Mouse (Mus musculus): ENCODE measurements around the gene Pfn1.

The Pfn1 gene

DNA sequence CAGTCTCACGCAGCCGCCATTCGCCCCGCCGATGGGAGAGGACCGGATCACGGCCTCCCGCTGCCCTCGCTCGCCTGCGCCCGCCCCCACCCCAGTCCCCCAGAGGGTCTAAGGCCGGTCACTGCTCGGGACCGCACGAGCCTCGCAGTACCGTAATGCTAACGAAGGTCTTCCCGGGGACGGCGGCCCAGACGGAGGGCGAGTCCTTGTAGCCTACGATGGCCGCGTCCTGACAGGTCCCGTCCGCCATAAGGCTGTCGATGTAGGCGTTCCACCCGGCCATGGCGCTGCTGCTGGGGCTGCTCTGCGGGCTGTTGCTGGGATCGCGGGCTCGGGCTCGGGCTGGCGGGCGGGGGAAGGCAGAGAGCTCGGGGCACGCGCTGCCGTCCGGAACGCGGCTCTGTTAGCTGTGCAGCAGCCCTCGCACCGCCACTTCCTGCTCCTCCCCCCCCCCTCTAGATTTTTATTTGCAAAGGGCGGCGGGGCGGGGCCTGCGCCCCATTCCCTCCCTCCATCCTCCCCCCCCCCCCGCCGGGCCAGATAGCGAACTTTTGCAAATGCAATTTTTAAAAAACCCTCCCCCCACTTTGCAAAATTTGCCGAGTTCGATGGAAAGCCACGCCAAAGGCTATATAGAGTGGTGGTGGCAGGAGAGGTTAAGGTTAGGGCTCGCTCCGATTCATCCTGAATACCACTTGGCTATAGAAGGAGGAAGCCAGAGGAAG lies at the start of gene Pfn1:
Pfn1 (minus strand) TSS at position 447 of the 725 bp plus-strand sequence.
- peak; percentile 67 for DNase-seq (ENCODE audit: low spot score)

DNA sequence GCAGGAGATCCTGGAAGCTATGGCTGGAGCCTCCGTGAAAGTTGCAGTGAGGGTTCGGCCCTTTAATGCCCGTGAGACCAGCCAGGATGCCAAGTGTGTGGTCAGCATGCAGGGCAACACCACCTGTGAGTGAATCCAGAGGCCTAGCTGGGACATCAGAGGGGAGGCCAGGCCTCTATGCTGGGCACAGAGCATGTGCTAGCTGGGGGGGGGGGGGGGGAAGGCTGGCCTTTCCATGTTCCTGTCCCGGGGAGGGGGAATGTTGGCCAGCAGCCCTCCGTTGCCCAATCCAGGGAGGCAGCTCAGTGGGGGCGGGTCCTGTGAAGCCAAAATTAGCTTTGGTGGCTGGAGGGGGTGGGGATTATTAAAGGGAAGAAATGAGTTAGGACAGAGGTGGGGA lies 48.3 kb upstream of the Pfn1 start:
- DNase-seq (ENCODE audit: low spot score), result peak; percentile 46

DNA sequence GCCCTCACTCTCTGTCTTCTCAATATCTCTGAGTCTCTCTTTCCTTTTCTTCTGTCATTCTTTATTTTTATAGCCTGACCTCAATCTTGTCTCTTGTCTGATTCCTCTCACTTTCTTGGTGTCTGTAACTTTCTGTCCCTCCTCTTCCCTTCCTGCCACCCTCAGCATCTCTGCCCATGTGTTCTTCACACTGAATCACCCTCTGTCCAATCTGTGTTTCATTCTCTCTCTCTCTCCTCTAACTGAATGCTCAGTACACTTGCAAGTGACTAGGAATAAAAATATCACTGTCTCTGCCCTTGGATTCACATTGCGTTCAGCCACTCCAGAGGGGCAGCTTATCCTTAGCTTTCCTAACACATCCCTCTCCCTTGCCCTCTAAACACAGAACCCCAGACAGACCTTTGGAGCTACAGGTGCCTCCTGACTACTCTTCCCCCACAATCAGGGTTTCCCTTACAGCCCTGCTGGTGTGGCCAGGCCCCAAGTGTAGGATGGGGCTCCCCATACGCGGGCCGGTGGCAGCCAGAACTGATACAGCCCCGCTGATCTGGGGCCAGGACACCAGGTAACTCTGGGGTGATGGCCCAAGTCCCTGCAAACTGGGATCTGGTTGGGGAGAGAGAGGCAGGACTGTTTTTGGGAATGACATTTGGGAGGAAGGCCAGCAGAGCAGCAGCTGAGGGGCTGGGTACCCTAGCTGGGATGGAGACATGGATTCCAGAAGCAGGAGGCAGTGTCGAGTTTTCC lies 47.7 kb upstream of the Pfn1 start:
- no peak for DNase-seq (ENCODE audit: low spot score)

- DNase-seq (ENCODE audit: low spot score), result no peak
Measured at GRCm38 (mm10) chr11:70701221-70701955, 46.9 kb upstream of the Pfn1 start.

DNA sequence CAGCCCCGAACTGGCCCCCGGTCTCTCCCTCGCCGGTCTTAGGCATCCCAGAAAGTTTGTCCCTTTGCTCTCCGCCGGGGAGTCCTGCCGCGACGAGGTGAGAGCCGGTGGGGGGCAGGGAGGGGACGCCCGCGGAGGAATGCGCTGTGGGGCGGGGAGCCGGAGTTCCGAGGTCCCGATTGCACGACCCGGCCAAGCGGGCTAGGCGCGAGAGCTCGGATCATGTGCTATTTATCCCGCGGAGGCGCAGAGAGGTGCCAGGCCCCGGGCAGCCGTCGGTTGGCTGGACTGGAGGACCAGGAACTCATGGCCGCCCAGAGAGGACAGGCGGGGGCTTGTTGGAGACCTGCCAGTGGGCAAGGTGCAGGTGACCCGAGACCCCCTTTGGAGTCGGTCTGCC lies 46.2 kb upstream of the Pfn1 start:
- DNase-seq (ENCODE audit: low spot score), result peak; percentile 64

DNA sequence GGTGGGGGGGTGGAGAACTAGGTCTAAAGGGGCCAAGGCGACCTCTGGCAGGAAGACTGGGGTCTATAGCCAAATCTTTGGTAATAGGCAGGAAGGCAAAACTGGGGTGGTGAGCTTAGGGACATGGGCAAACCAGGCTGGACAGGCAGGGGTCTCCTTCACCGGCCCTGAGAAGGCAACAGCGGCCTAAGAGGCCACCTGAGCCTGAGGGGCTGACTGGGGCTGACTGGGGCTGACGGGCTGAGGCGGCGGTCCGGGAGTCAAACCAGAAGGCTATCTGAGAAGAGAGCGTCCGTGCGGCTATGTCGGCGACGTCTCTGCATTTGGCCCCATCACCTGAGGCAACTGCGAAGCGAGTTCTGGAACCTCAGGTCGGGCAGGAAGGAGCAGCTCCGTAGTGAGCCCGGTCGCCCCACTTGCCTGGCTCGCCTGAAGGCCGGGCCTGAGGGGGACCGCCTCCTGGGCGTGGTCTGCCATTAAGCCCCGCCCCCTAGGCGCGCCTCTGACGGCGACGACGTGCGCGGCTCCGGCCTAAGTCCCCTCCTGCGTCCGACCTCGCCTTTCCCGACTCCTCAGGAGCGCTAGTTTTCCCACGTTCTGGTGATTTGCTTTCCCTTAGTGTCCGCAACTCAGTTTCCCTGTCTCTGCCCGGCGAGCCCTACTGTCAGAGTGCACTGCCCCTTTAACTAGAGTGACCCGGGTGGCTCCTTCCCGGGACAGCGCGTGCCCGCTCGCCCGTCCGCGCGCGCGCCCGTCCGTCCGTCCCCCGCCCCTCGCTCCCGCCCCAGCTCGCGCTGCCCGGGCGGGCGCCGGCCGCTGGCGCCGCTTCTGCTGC lies 45.5 kb upstream of the Pfn1 start, which contains the start of the genes Inca1 and Kif1c:
Inca1 (minus strand) TSS at position 434 of the 835 bp plus-strand sequence.
Kif1c (plus strand) TSS at position 827 of the 835 bp plus-strand sequence.
- peak; percentile 91 for DNase-seq (ENCODE audit: low spot score)

- no peak for DNase-seq (ENCODE audit: low spot score)
Measured at GRCm38 (mm10) chr11:70699051-70699450, 44.6 kb upstream of the Pfn1 start.

DNA sequence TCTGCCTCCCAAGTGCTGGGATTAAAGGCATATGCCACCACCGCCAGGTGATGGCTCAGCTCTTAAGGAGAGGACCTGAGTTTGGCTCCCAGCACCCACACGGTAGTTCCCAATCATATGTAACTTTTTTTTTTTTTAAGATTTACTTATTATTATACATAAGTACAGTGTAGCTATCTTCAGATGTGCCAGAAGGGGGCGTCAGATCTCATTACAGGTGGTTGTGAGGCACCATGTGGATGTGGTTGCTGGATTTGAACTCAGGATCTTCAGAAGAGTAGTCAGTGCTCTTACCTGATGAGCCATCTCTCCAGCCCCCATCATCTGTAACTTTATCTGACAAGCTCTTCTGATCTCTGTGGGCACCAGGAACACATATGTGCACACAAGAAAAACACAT lies 42.9 kb upstream of the Pfn1 start:
- DNase-seq (ENCODE audit: low spot score), result no peak

DNA sequence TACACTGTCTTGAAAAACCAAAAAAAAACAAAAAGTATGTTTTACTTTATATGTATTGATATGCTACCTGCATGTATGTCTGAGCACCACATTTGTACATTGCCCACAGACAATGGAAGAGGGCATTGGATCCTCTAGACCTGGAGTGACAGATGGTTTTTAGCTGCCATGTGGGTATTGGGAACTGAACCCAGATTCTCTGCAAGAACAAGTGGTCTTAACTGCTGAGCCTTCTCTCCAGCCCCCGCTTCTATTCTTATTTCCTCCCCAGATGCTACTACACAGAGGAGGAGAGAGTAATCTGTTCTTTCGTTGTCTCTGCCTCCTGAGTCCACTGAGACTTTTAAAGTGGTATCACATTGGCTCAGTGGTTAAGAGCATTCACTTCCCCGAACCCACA lies 39.1 kb upstream of the Pfn1 start:
- no peak for DNase-seq (ENCODE audit: low spot score)

DNA sequence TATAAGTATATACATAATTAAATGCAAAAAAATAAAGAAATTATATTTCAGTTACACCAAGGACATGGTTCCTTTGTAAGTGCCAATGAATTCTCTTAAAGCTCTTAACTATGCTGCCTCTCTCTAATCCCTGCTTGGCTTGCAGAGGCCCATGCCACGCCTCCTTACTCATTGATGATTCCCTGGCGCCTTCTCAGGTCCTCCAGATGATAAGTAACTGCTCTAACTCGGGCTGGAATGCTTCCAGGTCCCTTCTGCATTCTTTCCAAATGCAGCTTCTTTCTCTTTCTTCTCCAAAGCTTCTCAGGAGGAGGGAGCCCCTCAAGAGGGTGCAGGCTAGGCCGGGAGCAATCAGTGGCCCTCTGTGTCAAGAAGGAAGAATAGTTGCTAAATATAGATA lies 35.1 kb upstream of the Pfn1 start:
- no peak for DNase-seq (ENCODE audit: low spot score)

DNA sequence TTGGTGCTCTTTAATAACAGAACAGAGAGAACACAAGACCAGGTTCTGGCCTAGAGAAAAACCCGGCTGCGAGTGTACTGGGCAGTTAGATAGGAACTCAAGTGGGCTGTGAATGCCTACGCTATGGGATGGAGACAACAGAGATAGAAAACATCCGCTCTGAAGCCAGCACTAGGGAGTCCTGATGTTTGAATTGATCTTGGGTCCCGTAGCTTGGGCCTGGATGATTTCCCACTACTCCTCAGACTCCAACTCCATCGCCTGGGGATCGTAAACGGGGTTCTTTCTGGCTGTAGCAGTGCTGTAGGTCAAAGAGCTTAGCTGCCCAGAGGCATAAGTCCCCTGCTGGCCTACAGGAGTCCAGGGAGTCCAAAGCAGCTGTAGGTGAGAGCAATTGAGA lies 33.9 kb upstream of the Pfn1 start:
- peak; percentile 28 for DNase-seq (ENCODE audit: low spot score)

- DNase-seq (ENCODE audit: low spot score), result peak; percentile 76
Measured at GRCm38 (mm10) chr11:70687601-70688199, 33.3 kb upstream of the Pfn1 start, which contains the start of gene Camta2. Camta2 (minus strand) TSS chr11:70688105.

GRCm38 (mm10) chr11:70686901-70687566 lies 32.6 kb upstream of the Pfn1 start:
- DNase-seq (ENCODE audit: low spot score), result peak; percentile 42

DNA sequence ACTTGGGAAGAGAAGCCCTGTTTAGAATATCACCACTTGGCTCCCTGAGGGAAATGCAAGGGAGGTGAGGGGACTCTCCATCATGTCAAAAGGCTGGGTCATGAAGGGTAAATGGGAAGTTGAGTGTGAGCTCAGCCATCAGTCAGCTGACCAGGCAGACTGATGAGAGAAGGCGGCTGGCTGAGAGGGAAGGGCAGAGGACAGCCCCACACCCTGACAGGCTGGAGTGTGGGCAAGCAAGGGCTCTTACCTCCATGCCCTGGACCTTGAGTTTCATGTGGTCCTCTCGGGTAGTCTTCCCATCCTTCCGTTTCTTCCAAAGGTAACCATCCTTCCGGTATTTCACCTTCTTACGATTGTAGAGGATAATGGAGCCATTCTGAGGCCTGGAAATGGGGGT lies 29.2 kb upstream of the Pfn1 start:
- no peak for DNase-seq (ENCODE audit: low spot score)

DNA sequence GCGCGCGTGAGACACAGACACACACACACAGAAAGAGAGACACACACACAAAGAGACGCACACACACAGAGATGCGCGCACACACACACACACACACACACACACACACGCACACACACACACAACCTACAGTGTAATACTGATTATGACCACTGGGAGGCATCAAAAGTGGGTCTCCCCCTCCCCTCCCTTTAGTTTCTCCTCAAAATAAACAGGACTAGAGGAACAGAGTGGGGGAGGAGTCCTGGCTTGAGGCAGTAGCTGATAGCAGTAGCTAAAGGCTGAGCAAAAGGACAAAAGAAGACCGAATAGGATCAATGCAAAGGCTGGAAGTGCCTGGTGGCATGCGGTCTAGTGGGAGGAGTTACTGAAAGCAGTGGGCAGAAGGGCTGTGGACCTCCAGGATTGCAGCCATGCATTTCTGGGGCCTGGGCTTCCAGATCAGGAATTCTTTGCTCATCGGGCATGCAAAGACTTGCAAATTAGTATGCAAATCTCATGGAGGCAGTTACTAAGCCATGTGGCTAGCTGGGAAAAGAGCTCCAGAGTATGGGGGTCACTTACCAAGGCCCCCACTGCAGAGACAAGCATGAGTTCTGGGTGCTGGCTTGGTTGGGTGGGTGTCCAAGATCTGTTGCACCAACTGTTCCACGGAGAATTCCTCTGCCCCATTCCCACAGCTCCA lies 27.6 kb upstream of the Pfn1 start:
- DNase-seq (ENCODE audit: low spot score), result peak; percentile 54

DNA sequence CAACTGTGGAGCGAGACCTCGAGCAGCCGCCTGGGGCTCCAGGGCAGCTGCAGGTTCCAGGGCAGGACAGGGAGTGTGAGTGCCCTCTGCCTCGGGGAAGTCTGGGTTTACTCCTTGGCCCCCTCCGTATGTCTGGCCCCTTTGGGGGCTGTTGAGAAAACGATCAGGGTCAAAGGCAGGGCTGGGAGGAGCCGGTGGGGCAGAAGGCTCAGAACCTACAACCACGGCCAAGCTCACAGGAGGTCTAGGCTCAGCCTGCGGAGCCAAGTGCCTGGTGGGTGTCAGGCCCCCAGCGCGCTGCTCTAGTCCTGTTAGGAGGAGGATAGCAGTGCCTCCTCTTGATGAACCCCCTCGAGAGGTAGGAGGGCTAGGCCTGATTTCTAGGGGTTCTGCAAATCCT lies 26.7 kb upstream of the Pfn1 start:
- no peak for DNase-seq (ENCODE audit: low spot score)

DNA sequence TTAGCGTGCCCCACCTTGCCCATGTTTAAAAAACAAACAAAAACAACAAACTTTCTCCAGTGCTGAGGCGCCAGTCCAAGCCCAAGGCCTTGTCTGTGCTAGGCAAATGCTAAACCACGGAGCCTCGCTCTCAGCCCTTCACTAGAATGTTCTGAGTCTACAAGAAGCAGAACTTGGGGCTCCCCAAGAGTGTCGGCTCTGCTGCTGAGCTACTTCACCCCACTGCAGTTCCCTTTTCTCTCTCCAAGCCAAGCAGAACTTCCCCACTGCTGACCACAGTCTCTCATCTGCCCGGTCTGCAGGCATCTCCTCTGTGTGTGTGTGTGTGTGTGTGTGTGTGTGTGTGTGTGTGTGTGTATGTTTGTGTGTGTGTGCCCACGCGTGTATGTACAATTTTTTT lies 25.4 kb upstream of the Pfn1 start:
- no peak for DNase-seq (ENCODE audit: low spot score)

- no peak for DNase-seq (ENCODE audit: low spot score)
Measured at GRCm38 (mm10) chr11:70679361-70679760, 24.9 kb upstream of the Pfn1 start.

DNA sequence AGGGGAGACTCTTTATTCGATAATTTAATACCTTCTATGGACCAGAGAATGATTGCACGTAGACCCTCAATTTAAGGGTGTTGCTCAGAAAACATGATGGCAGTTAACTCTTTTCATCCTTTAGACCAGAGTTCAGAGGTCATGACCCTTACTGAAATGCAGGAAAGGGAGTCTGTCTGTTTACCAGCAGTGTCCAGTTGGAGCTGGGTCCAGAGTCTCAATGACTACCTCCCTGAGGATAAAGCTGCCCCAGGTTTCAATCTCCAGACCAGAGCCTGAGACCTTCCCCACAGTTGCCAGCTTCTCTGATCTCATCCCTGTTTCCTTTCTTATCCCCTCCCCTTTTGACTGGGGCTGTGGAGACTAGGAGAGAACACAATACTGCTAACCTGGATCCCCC lies 24.1 kb upstream of the Pfn1 start:
- DNase-seq (ENCODE audit: low spot score), result no peak

- DNase-seq (ENCODE audit: low spot score), result no peak
Measured at GRCm38 (mm10) chr11:70678092-70678491, 23.6 kb upstream of the Pfn1 start.

Measured in MN1 (cell line).